Mouse (Mus musculus): ENCODE measurements at regions not wholly inside any gene's neighbourhood (a gene's known extent, or its start where the extent isn't known, plus 50 kb on each side); places are given as distances from the start of the nearest gene placed in this dataset.
A peak's percentile ranks its signal among the peaks of the same experiment; 100 is the strongest.

GRCm38 (mm10) chr6:135541566-135541965, 179.2 kb downstream of the Emp1 start:
- Histone ChIP-seq H3K27ac (ENCODE audit: low read length) (no peak overlapping the region), H3K9me3 (ENCODE audit: control insufficient read depth, low read length) (no peaks in the 10 kb centered on the region), H3K27me3 (ENCODE audit: control insufficient read depth, insufficient read depth, low read depth, low read length) (no peaks in the 10 kb centered on the region), H3K36me3 (ENCODE audit: control insufficient read depth, insufficient read depth, low read length) (no peaks in the 10 kb centered on the region), H3K4me1 (replicated peaks; ENCODE audit: control insufficient read depth, insufficient read depth, low read length) (peaks cover 3% of the 10 kb centered on the region; the same call in 1 of the 2 replicates), H3K4me3 (ENCODE audit: low read length) (no peak overlapping the region), H3K9ac (ENCODE audit: low read length) (no peak overlapping the region), H3K4me2 (ENCODE audit: low read depth, low read length) (no peak overlapping the region)
- ATAC-seq (ENCODE audit: low read depth) = no peak
- 68% methylated on average over 5 of the region's 5 CpGs for WGBS

GRCm38 (mm10) chr6:135542356-135542755, 180.0 kb downstream of the Emp1 start:
- WGBS = 58% methylated on average over 5 of the region's 5 CpGs
- Histone ChIP-seq H3K9me3 (ENCODE audit: control insufficient read depth, low read length) (no peaks in the 10 kb centered on the region), H3K9ac (ENCODE audit: low read length) (no peak overlapping the region), H3K36me3 (ENCODE audit: control insufficient read depth, insufficient read depth, low read length) (no peaks in the 10 kb centered on the region), H3K27ac (ENCODE audit: low read length) (no peak overlapping the region), H3K4me3 (ENCODE audit: low read length) (no peak overlapping the region), H3K4me2 (ENCODE audit: low read depth, low read length) (no peak overlapping the region), H3K27me3 (ENCODE audit: control insufficient read depth, insufficient read depth, low read depth, low read length) (no peaks in the 10 kb centered on the region), H3K4me1 (replicated peaks; ENCODE audit: control insufficient read depth, insufficient read depth, low read length) (peaks cover 3% of the 10 kb centered on the region; the same call in 1 of the 2 replicates)
- no peak for ATAC-seq (ENCODE audit: low read depth)

- Histone ChIP-seq H3K27ac (ENCODE audit: low read length) (no peak overlapping the region), H3K36me3 (ENCODE audit: control insufficient read depth, insufficient read depth, low read length) (no peaks in the 10 kb centered on the region), H3K9ac (ENCODE audit: low read length) (no peak overlapping the region), H3K4me2 (ENCODE audit: low read depth, low read length) (no peak overlapping the region), H3K27me3 (ENCODE audit: control insufficient read depth, insufficient read depth, low read depth, low read length) (no peaks in the 10 kb centered on the region), H3K4me3 (ENCODE audit: low read length) (no peak overlapping the region), H3K9me3 (ENCODE audit: control insufficient read depth, low read length) (no peaks in the 10 kb centered on the region), H3K4me1 (replicated peaks; ENCODE audit: control insufficient read depth, insufficient read depth, low read length) (peaks cover 3% of the 10 kb centered on the region; the same call in 1 of the 2 replicates)
- 73% methylated on average over 3 of the region's 3 CpGs for WGBS
- ATAC-seq (ENCODE audit: low read depth) = no peak
Measured at GRCm38 (mm10) chr6:135543390-135543789, 181.0 kb downstream of the Emp1 start.

- no peaks in the 10 kb centered on the region for H3K9me3 ChIP-seq (ENCODE audit: control insufficient read depth, low read length)
- no peak overlapping the region for H3K9ac ChIP-seq (ENCODE audit: low read length)
- H3K27me3 ChIP-seq (ENCODE audit: control insufficient read depth, insufficient read depth, low read depth, low read length) = no peaks in the 10 kb centered on the region
- no peak overlapping the region for H3K4me3 ChIP-seq (ENCODE audit: low read length)
- H3K4me2 ChIP-seq (ENCODE audit: low read depth, low read length) = no peak overlapping the region
- H3K36me3 ChIP-seq (ENCODE audit: control insufficient read depth, insufficient read depth, low read length) = no peaks in the 10 kb centered on the region
- ATAC-seq (ENCODE audit: low read depth) = no peak
- peaks cover 3% of the 10 kb centered on the region; the same call in 1 of the 2 replicates for H3K4me1 ChIP-seq (replicated peaks; ENCODE audit: control insufficient read depth, insufficient read depth, low read length)
- WGBS = 56% methylated on average over 3 of the region's 3 CpGs
- H3K27ac ChIP-seq (ENCODE audit: low read length) = no peak overlapping the region
Measured at GRCm38 (mm10) chr6:135543863-135544262, 181.5 kb downstream of the Emp1 start.

- Histone ChIP-seq H3K27ac (ENCODE audit: low read length) (no peak overlapping the region), H3K9ac (ENCODE audit: low read length) (no peak overlapping the region), H3K4me2 (ENCODE audit: low read depth, low read length) (no peak overlapping the region), H3K9me3 (ENCODE audit: control insufficient read depth, low read length) (no peaks in the 10 kb centered on the region), H3K36me3 (ENCODE audit: control insufficient read depth, insufficient read depth, low read length) (no peaks in the 10 kb centered on the region), H3K4me3 (ENCODE audit: low read length) (no peak overlapping the region), H3K4me1 (replicated peaks; ENCODE audit: control insufficient read depth, insufficient read depth, low read length) (no peaks in the 10 kb centered on the region), H3K27me3 (ENCODE audit: control insufficient read depth, insufficient read depth, low read depth, low read length) (no peaks in the 10 kb centered on the region)
- no peak for ATAC-seq (ENCODE audit: low read depth)
- WGBS = 52% methylated on average over 3 of the region's 3 CpGs
Measured at GRCm38 (mm10) chr6:135550368-135550950, 188.1 kb downstream of the Emp1 start.

- Histone ChIP-seq H3K27ac (ENCODE audit: low read length) (no peak overlapping the region), H3K36me3 (ENCODE audit: control insufficient read depth, insufficient read depth, low read length) (no peaks in the 10 kb centered on the region), H3K4me3 (ENCODE audit: low read length) (no peak overlapping the region), H3K4me2 (ENCODE audit: low read depth, low read length) (no peak overlapping the region), H3K9ac (ENCODE audit: low read length) (no peak overlapping the region), H3K9me3 (ENCODE audit: control insufficient read depth, low read length) (no peaks in the 10 kb centered on the region), H3K4me1 (replicated peaks; ENCODE audit: control insufficient read depth, insufficient read depth, low read length) (no peaks in the 10 kb centered on the region), H3K27me3 (ENCODE audit: control insufficient read depth, insufficient read depth, low read depth, low read length) (no peaks in the 10 kb centered on the region)
- 87% methylated on average over 3 of the region's 3 CpGs for WGBS
- ATAC-seq (ENCODE audit: low read depth) = no peak
Measured at GRCm38 (mm10) chr6:135552396-135552795, 190.1 kb downstream of the Emp1 start.

GRCm38 (mm10) chr6:135559501-135559907, 197.2 kb downstream of the Emp1 start:
- WGBS = 29% methylated on average over 5 of the region's 5 CpGs
- Histone ChIP-seq H3K4me1 (replicated peaks; ENCODE audit: control insufficient read depth, insufficient read depth, low read length) (peaks cover 15% of the 10 kb centered on the region), H3K4me3 (ENCODE audit: low read length) (no peak overlapping the region), H3K9me3 (ENCODE audit: control insufficient read depth, low read length) (no peaks in the 10 kb centered on the region), H3K27me3 (ENCODE audit: control insufficient read depth, insufficient read depth, low read depth, low read length) (no peaks in the 10 kb centered on the region), H3K36me3 (ENCODE audit: control insufficient read depth, insufficient read depth, low read length) (no peaks in the 10 kb centered on the region), H3K9ac (ENCODE audit: low read length) (no peak overlapping the region), H3K4me2 (ENCODE audit: low read depth, low read length) (no peak overlapping the region), H3K27ac (ENCODE audit: low read length) (peak overlapping the region; percentile 72)
- peak; percentile 95 for ATAC-seq (ENCODE audit: low read depth)

- Histone ChIP-seq H3K36me3 (ENCODE audit: control insufficient read depth, insufficient read depth, low read length) (no peaks in the 10 kb centered on the region), H3K4me3 (ENCODE audit: low read length) (no peak overlapping the region), H3K27ac (ENCODE audit: low read length) (no peak overlapping the region), H3K4me1 (replicated peaks; ENCODE audit: control insufficient read depth, insufficient read depth, low read length) (peaks cover 15% of the 10 kb centered on the region), H3K27me3 (ENCODE audit: control insufficient read depth, insufficient read depth, low read depth, low read length) (no peaks in the 10 kb centered on the region), H3K4me2 (ENCODE audit: low read depth, low read length) (no peak overlapping the region), H3K9ac (ENCODE audit: low read length) (no peak overlapping the region), H3K9me3 (ENCODE audit: control insufficient read depth, low read length) (no peaks in the 10 kb centered on the region)
- no peak for ATAC-seq (ENCODE audit: low read depth)
- WGBS = 81% methylated on average over 2 of the region's 2 CpGs
Measured at GRCm38 (mm10) chr6:135562267-135562666, 199.9 kb downstream of the Emp1 start.

- ATAC-seq (ENCODE audit: low read depth) = no peak
Measured at GRCm38 (mm10) chr6:135563766-135564165, 201.4 kb downstream of the Emp1 start.

GRCm38 (mm10) chr6:135569086-135569485, 206.7 kb downstream of the Emp1 start:
- no peak overlapping the region for H3K4me2 ChIP-seq (ENCODE audit: low read depth, low read length)
- H3K36me3 ChIP-seq (ENCODE audit: control insufficient read depth, insufficient read depth, low read length) = no peaks in the 10 kb centered on the region
- no peaks in the 10 kb centered on the region for H3K9me3 ChIP-seq (ENCODE audit: control insufficient read depth, low read length)
- no peaks in the 10 kb centered on the region for H3K4me1 ChIP-seq (replicated peaks; ENCODE audit: control insufficient read depth, insufficient read depth, low read length)
- H3K9ac ChIP-seq (ENCODE audit: low read length) = no peak overlapping the region
- ATAC-seq (ENCODE audit: low read depth) = no peak
- H3K27ac ChIP-seq (ENCODE audit: low read length) = no peak overlapping the region
- no peak overlapping the region for H3K4me3 ChIP-seq (ENCODE audit: low read length)
- 40% methylated on average over 1 of the region's 1 CpGs for WGBS
- H3K27me3 ChIP-seq (ENCODE audit: control insufficient read depth, insufficient read depth, low read depth, low read length) = no peaks in the 10 kb centered on the region

More at GRCm38 (mm10) chr6:135563766-135564165, 201.4 kb downstream of the Emp1 start:
- Histone ChIP-seq H3K36me3 (ENCODE audit: control insufficient read depth, insufficient read depth, low read length) (no peaks in the 10 kb centered on the region), H3K9ac (ENCODE audit: low read length) (no peak overlapping the region), H3K9me3 (ENCODE audit: control insufficient read depth, low read length) (no peaks in the 10 kb centered on the region), H3K27me3 (ENCODE audit: control insufficient read depth, insufficient read depth, low read depth, low read length) (no peaks in the 10 kb centered on the region), H3K4me1 (replicated peaks; ENCODE audit: control insufficient read depth, insufficient read depth, low read length) (peaks cover 14% of the 10 kb centered on the region), H3K27ac (ENCODE audit: low read length) (no peak overlapping the region), H3K4me2 (ENCODE audit: low read depth, low read length) (no peak overlapping the region), H3K4me3 (ENCODE audit: low read length) (no peak overlapping the region)
